Mouse (Mus musculus): Measurements from ENCODE around the gene Casq2.

Gene Casq2

DNA sequence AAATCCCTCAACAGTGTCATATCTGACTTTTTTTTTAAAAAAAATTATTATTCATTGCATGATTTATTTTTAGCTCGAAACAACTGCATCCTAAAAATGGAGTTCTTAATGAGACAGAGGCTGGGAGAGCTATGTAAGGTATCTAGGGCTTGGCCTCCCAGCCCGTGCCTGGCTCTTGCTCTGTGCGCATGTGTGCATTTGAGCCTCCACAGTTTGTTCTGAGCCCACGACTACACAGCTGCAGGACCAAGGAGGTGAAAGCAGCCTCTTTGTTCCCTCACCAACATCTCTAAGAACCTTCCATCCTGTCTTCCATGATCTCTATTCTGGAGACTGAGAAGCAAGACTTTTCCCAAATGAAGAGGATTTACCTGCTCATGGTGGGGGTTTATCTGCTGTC is at the start of gene Casq2:
Casq2 (plus strand) TSS at position 133 of the 400 bp plus-strand sequence.
- no peak for DNase-seq (ENCODE audit: extremely low read depth, insufficient read length, low spot score)

DNA sequence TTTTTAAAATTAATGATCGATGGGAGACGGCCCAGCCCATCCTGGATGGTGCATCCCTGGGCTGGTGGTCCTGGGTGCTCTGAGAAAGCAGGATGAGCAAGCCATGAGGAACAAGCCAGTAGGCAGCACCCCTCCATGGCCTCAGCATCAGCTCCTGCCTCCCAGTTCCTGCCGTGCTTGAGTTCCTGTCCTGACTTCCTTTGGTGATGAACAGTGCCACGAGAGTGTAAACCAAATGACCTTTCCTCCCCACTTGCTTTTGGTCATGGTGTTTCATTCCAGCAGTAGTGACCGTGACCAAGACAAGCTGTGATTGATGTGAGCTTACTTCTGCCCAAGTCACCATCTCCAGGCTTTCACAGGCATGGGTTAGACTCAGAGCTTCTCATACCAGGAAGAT is 48.4 kb upstream of the Casq2 start:
- DNase-seq (ENCODE audit: extremely low read depth, insufficient read length, low spot score): no peak

GRCm38 (mm10) chr3:102038608-102039007 is 47.6 kb upstream of the Casq2 start:
- no peak for DNase-seq (ENCODE audit: extremely low read depth, insufficient read length, low spot score)

- DNase-seq (ENCODE audit: extremely low read depth, insufficient read length, low spot score): no peak
These were observed 44.6 kb upstream of the Casq2 start for GRCm38 (mm10) chr3:102041632-102042031.

DNA sequence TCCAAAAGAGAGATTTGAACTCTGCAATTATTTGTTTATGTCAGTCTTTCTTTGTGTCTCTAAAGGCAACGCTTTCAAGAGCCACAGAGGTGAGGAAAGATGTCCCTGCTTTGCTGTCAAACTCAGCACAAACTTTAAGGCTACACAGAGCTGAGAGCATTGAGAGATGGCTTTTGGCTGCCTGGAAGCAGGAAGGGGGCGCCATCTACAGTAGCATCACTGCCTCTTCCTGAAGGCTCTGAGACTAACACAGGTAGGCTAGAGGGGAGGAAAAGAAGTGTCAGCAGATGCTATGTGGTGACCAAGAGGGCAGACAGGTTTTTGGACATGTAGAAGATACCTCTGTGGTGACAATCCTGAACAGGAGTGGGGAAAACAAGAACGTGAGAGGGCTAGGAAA is 41.1 kb upstream of the Casq2 start:
- no peak for DNase-seq (ENCODE audit: extremely low read depth, insufficient read length, low spot score)

DNA sequence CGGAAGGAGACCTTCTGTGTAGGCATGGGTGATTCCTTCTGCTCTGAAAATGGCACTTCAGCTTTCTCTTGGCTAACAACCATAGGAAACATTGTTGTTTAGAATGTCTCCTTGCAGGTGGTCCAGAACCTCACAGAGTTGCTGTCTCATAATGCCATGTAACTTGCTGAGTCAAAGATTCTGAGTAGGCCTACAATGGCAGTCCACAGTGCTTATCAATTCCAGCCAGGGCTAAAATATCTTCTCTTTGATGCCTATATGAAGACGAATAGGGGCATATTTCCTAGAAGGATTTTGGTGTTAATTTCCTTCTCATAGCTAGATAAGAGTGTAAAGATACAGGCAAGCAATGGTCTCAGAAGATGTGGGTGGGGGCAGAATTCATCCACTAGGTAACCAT is 38.7 kb upstream of the Casq2 start:
- DNase-seq (ENCODE audit: extremely low read depth, insufficient read length, low spot score): no peak

GRCm38 (mm10) chr3:102049207-102050104 is 36.8 kb upstream of the Casq2 start:
- no peak for DNase-seq (ENCODE audit: extremely low read depth, insufficient read length, low spot score)

GRCm38 (mm10) chr3:102052036-102052435 is 34.2 kb upstream of the Casq2 start:
- peak; percentile 47 for DNase-seq (ENCODE audit: extremely low read depth, insufficient read length, low spot score)

DNA sequence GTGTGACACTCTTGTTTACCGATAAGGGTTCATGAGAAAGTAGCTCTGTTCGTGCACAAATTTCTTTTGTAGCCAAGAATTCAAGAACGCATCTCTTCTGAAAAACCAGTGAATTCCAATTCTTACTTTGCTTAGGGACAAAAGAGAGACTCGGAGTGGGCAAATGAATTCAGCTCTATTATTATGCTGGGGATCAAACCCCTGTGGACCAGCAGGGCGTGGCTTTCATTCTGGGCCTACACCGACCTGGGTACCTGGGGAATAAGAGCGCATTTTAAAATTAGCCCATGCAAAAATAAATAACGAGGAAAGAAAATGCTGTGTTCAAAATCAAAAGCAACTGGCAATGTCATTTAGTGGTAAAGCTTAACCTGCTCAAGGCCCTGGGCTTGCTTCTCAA is 32.9 kb upstream of the Casq2 start:
- DNase-seq (ENCODE audit: extremely low read depth, insufficient read length, low spot score): no peak

GRCm38 (mm10) chr3:102055878-102056277 is 30.3 kb upstream of the Casq2 start:
- DNase-seq (ENCODE audit: extremely low read depth, insufficient read length, low spot score): no peak

- no peak for DNase-seq (ENCODE audit: extremely low read depth, insufficient read length, low spot score)
These were observed 26.1 kb upstream of the Casq2 start for GRCm38 (mm10) chr3:102060065-102060464.

- DNase-seq (ENCODE audit: extremely low read depth, insufficient read length, low spot score): peak; percentile 30
These were observed 24.1 kb upstream of the Casq2 start for GRCm38 (mm10) chr3:102061923-102062670.

DNA sequence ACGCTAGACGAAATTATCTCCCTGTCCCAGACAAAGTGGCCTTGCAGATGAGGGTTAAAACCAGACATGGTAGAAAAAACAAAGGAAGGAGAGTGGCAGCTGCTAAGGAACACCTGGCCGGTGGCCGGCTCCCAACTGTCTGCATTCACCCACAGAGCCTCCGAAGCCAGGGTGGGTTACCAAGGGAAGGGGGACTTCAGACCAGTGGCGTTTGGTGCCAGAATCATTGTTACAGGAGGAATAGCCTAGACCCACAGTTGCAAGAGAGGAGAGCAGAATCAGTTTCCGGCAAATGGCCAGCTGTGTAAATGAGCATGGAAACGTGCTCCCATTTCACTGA is 23.6 kb upstream of the Casq2 start:
- DNase-seq (ENCODE audit: extremely low read depth, insufficient read length, low spot score): no peak

- no peak for DNase-seq (ENCODE audit: extremely low read depth, insufficient read length, low spot score)
These were observed 22.7 kb upstream of the Casq2 start for GRCm38 (mm10) chr3:102063273-102064120.

DNA sequence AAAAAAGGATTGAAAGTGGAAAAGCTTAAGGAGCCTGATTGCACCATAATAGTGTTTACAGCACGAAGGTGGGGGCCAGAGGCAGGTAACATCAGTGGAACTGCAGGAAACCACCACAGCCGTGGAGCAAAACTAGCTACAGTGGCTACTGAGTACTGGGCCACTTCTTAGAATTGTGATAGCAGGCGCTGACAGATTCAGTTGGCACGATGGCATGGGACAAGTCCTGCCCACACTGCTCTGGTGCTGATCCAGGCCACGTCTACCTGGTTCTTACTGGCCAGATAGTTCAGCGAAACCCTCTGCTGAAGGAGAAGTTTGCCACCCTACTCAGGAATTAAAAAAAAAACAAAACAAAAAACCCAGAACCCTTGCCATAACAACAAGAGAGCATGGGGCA is 21.6 kb upstream of the Casq2 start:
- DNase-seq (ENCODE audit: extremely low read depth, insufficient read length, low spot score): no peak

GRCm38 (mm10) chr3:102067306-102067705 is 18.9 kb upstream of the Casq2 start:
- no peak for DNase-seq (ENCODE audit: extremely low read depth, insufficient read length, low spot score)

- DNase-seq (ENCODE audit: extremely low read depth, insufficient read length, low spot score): no peak
These were observed 18.4 kb upstream of the Casq2 start for GRCm38 (mm10) chr3:102067861-102068260.

GRCm38 (mm10) chr3:102069260-102069659 is 17.0 kb upstream of the Casq2 start:
- no peak for DNase-seq (ENCODE audit: extremely low read depth, insufficient read length, low spot score)

DNA sequence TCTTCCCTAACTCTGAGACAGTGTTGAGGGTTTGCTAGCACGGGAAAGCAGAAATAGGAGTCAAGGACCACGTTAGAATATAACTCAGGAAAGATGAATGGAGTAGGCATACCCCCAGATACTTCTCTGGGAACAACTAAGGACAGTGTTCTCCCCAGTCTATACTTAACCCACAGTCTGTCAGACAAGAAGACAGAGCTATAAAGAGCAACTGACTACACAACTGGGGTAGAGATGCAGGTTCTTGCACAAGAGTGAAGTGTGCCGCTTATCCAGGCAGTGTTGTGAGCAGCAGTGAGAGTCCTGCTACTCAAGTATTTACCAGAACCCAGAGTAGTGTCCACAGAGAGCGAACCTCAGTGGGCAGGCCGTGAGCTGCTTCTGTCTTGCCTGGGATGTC is 16.5 kb upstream of the Casq2 start:
- DNase-seq (ENCODE audit: extremely low read depth, insufficient read length, low spot score): no peak

- no peak for DNase-seq (ENCODE audit: extremely low read depth, insufficient read length, low spot score)
These were observed 15.9 kb upstream of the Casq2 start for GRCm38 (mm10) chr3:102070360-102070759.

DNA sequence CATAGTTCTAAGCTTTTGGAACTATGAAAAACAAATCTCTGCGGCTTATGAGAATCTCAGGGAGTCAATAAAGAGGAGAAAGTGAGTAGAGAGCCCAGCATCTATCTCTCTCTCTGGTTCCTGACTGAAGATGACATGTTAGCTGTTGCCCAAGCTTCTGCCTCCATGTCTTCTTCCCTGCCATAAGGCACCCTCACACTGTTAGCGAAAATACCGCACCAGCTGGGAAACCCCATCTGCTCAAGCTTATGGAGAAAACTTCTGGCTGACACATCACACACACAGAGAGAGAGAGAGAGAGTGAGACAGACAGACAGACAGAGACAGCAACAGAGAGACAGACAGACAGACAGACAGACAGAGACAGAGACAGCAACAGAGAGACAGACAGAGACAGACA is 15.2 kb upstream of the Casq2 start:
- no peak for DNase-seq (ENCODE audit: extremely low read depth, insufficient read length, low spot score)

All from 3134 (cell line).